Mouse (Mus musculus) Muller cell, postnatal 12 days (primary cell): ENCODE results near the gene Mllt11.
A peak's percentile ranks its signal among the peaks of the same experiment; 100 is the strongest.

Experiments used
- DNase-seq: peaks from one replicate; pipeline ENCODE4 v3.0.0-alpha.2; 2015; ENCODE audit errors: inconsistent ontology term

The Mllt11 gene

DNA sequence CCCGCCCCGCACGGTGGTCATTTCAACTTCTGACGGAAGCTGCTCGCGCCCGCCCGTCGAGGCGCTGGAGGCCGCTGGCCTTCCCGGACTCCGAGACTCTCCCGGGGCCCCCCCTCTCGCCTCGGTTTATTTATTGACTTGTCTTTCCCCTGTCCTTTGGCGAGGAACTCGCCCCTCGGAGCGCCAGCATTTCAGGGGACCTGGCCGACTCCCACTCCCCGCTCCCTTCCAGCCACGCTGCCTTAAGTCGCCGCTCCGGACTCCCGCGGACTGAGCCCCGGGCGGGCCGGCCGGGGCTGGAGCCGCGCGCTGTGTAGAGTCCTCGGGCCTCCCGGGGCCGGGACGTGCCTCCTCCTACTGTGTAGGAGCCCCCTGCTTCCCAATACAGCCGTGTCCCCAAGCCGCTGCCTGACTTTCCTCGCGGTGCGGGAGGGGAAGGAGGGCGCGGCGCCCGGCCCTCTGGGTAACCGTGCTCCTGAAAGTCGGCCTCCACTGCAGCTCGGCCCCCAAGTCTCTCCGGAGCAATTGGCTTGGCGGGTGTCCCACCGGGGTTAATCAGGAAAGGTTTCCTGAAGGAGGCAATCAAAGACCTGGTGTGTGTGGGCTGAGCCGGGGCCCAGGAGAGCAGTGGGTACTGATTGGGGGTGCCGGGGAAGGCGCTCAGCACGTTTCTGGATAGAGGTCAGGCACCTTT is 58.6 kb downstream of the Mllt11 start:
- peak; percentile 32 for DNase-seq

DNA sequence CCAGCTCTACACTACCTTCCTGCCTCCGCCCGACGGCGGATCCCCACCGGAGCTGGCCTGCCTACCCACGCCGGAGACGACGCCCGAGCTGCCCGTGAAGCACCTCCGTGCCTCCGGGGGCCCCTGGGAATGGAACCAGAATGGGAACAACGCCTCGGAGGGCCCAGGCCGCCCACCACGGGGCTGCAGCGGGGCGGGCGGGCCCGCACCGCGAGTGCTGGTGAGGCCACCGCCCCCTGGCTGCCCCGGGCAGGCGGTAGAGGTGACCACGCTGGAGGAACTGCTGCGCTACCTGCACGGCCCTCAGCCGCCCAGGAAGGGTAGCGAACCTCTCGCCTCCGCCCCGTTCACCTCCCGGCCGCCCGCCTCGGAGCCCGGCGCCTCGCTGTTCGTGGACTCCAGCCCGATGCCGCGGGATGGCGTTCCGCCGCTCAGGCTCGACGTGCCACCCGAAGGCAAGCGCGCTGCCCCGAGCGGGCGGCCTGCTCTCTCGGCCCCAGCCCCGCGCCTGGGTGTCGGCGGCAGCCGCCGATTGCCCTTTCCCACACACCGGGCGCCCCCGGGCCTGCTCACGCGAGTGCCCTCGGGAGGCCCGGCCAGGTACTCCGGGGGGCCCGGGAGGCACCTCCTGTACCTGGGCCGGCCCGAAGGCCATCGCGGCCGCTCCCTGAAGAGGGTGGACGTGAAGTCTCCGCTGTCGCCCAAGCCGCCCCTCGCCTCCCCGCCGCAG is 59.3 kb downstream of the Mllt11 start:
- no peak for DNase-seq

- no peak for DNase-seq
Observed at GRCm38 (mm10) chr3:95171105-95171504, 60.9 kb downstream of the Mllt11 start.

DNA sequence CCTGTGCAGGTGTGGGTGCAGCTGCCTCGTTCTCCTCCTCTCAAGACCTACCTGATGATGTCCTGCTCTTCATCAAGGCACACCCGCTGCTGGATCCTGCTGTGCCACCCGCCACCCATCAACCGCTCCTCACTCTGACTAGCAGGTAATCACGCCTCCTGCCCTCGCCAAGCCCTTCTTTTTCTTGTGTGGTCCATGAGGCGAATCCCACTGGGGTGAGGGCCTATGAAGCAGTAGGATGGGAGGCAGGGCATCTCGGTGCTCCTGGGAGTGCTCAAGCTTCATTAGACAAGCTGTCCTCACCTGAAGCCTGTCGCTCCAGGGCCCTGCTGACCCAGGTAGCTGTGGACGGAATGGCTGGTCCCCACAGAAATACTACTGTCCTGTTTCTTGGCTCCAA is 62.0 kb downstream of the Mllt11 start:
- no peak for DNase-seq
